Mouse (Mus musculus): ENCODE results near the gene Iqcj. TPM values are rescaled to one million over a fixed set of nuclear protein-coding genes. Genes with fewer than 3 reads are reported as not detected.

The Iqcj gene
- 0.40 and 0.65 TPM in 2 replicates for polyA plus RNA-seq (2015; fragmentation: Nextera tagmentation; extraction: Ambion mirVana)

DNA sequence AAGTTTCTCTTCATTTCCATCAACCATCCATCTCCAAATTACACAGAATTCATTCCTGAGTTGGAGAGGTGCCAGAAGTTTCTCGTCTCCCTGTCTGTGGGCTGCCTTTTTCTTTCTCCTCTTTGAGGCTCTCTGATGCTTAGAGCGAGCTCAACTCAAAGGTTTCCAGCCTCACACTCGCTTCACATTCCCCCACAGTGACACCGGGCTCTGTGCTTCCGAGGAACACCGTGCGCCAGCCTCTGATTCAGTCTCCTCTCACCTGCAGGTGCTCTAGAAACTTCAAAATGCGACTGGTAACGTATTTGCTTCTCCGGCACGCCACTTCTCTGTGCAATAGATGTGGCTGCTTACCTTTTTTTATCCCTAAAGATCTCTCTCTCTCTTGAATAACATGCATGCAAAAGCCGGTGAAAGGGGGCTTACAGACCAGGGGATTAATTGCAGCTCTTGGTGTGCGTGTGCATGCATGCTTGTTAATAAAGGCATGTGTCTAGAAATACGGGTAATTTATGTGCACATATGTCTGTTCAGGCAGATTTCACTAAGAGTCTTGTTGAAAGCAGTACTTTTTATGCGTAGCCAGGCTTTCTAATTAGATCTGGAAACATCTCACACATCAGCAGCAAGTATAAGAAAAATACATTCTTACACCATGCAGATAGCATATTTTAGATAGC is at the start of gene Iqcj, which contains the start of gene Iqschfp:
Iqcj (plus strand) TSS at position 195 of the 680 bp plus-strand sequence.
Iqschfp (plus strand) TSS at position 207 of the 680 bp plus-strand sequence.

DNA sequence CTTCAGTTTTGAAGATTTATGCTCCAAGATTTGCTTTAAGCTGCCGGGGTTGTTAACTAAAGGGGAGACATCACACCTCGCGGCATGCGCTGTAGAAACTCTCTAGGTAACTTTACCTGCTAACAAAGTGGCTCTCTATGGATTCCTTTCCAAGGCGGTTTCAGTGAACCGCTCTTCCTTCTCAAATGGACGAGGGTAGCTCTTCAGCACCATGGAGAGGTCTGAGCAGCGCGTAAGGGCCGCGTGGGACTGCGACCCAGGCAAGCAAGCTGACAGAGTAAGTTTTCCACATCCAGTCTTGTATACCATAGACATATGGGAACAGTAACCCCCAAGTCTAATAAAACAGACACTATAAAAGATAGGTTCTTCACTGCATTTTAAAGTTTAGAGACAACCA is 172.7 kb downstream of the Iqcj start, which contains the start of gene Schip1:
Schip1 (plus strand) TSS at position 72 of the 400 bp plus-strand sequence.

Other genes with a start within 250 kb of the Iqcj start
- gene Iqschfp, start within 50 bp of the Iqcj start, polyA plus RNA-seq (2015; fragmentation: Nextera tagmentation; extraction: Ambion mirVana): 5.4 and 6.5 TPM in 2 replicates
- gene Schip1, start 172.6 kb downstream of the Iqcj start, polyA plus RNA-seq (2015; fragmentation: Nextera tagmentation; extraction: Ambion mirVana): 165 and 167 TPM in 2 replicates